Mouse (Mus musculus) erythroblast, embryonic 14.5 days (primary cell): ENCODE results near the gene Pigh. TPM values are rescaled to one million over a fixed set of nuclear protein-coding genes. Genes with fewer than 3 reads are reported as not detected.

Source experiments
- H3K27me3 ChIP-seq: 2 replicates; pipeline ENCODE4 v1.6.1; 2012; ENCODE audit warnings: inconsistent platforms; ENCODE audit not compliant: control insufficient read depth
- H3K36me3 ChIP-seq: 2 replicates; pipeline ENCODE4 v1.6.1; 2012; ENCODE audit warnings: mild to moderate bottlenecking, inconsistent platforms; ENCODE audit not compliant: control insufficient read depth
- H3K4me1 ChIP-seq: 2 replicates; pipeline ENCODE4 v1.6.1; 2012; ENCODE audit warnings: inconsistent platforms; ENCODE audit not compliant: control insufficient read depth
- H3K4me3 ChIP-seq: replicated peaks from 2 replicates; pipeline ENCODE3; 2012; ENCODE audit warnings: moderate library complexity, mild to moderate bottlenecking, inconsistent platforms
- H3K9me3 ChIP-seq: 2 replicates; pipeline ENCODE4 v1.6.1; 2012; ENCODE audit warnings: low read length, inconsistent platforms, mixed read lengths; ENCODE audit not compliant: control insufficient read depth
- GATA1 ChIP-seq: IDR thresholded peaks from 2 replicates; pipeline ENCODE4 v1.6.1; 2012; ENCODE audit warnings: low read length, inconsistent platforms, mixed read lengths
- TAL1 ChIP-seq: IDR thresholded peaks from 3 replicates; pipeline ENCODE4 v1.6.1; 2012; ENCODE audit warnings: low read length, inconsistent platforms, mixed read lengths
- polyA plus RNA-seq: library from polyadenylated mRNA; stranded (reverse); fragments of >175 nt; gene quantifications from 2 replicates; pipeline ENCODE4 v1.2.3, GENCODE M21; 2012

The Pigh gene
- polyA plus RNA-seq, 1 experiment = not detected

DNA sequence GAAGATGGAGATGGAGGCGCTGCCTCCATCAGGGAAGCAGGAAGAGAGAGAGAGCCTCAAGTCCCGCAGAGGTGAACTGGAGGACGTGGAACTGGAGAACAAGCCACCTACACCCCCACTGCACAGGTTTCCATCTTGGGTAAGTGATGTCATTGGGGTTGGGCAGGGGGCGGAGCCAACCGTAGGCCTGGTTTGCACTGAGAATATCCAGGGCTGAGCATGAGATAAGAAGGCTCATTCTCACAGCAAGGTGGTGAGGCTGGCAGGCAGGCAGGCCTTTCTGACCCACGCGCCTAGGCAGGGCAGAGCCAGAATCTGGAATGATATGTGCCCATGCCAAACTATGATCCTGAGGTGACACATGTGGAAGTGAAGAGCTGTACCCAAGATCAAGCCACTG is 34.2 kb downstream of the Pigh start:
- Histone ChIP-seq H3K36me3 (no peaks in the 10 kb centered on the region), H3K27me3 (no peaks in the 10 kb centered on the region), H3K4me3 (no peak overlapping the region), H3K4me1 (peaks cover 7% of the 10 kb centered on the region), H3K9me3 (no peaks in the 10 kb centered on the region)
- TF ChIP-seq GATA1 = no peak
- no peak for TF ChIP-seq TAL1

GRCm38 (mm10) chr12:79052073-79052472 is 37.4 kb downstream of the Pigh start:
- no peaks in the 10 kb centered on the region for H3K27me3 ChIP-seq
- no peak for TF ChIP-seq TAL1
- no peak for TF ChIP-seq GATA1
- H3K4me1 ChIP-seq = peaks cover 7% of the 10 kb centered on the region
- no peak overlapping the region for H3K4me3 ChIP-seq
- no peaks in the 10 kb centered on the region for H3K9me3 ChIP-seq
- no peaks in the 10 kb centered on the region for H3K36me3 ChIP-seq

DNA sequence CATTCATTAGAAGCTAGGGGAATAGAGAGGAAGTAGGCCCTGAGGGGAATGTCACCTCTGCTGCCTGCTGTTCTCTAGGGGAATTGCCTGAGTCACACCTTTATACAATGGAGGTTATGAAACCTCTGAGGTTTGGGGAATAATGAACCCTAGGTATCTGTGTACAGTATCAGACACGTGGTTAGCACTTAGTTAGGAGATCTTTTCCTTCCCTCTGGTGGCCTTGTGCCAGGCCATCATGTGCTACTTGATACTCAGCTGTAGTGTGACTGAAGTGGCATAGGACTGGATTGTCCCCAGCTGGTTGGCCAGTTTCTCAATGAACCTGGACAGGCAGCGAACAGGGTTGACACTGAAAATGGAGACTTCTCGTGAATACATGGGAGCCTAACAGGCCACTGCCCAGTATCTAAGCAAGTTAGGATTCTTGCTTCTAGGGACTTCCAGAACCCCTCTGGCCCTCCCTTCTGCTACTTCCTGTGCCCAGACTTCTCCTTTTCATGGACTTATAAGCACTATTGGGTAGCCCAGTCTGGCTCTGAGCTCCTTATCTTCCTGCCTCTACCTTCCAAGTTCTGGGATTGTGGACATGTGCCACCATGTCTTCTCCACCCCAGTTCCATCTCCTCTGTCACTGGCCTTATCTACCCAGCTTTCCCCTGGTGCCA is 38.8 kb downstream of the Pigh start:
- H3K4me1 ChIP-seq = peaks cover 7% of the 10 kb centered on the region
- H3K27me3 ChIP-seq = no peaks in the 10 kb centered on the region
- H3K36me3 ChIP-seq = no peaks in the 10 kb centered on the region
- no peak overlapping the region for H3K4me3 ChIP-seq
- TF ChIP-seq GATA1 (no peak), TAL1 (no peak)
- no peaks in the 10 kb centered on the region for H3K9me3 ChIP-seq

- Histone ChIP-seq H3K4me3 (no peak overlapping the region), H3K4me1 (no peaks in the 10 kb centered on the region; the same call in 1 of the 2 replicates), H3K27me3 (no peaks in the 10 kb centered on the region), H3K9me3 (no peaks in the 10 kb centered on the region), H3K36me3 (no peaks in the 10 kb centered on the region)
- TF ChIP-seq GATA1 = no peak
- no peak for TF ChIP-seq TAL1
Measured at GRCm38 (mm10) chr12:79049807-79050206, 39.6 kb downstream of the Pigh start.

GRCm38 (mm10) chr12:79048898-79049297 is 40.6 kb downstream of the Pigh start:
- Histone ChIP-seq H3K4me3 (no peak overlapping the region), H3K9me3 (no peaks in the 10 kb centered on the region), H3K36me3 (no peaks in the 10 kb centered on the region), H3K4me1 (no peaks in the 10 kb centered on the region; the same call in 1 of the 2 replicates), H3K27me3 (no peaks in the 10 kb centered on the region)
- no peak for TF ChIP-seq GATA1
- TF ChIP-seq TAL1 = no peak

GRCm38 (mm10) chr12:79047203-79047602 is 42.2 kb downstream of the Pigh start:
- no peaks in the 10 kb centered on the region for H3K27me3 ChIP-seq
- H3K9me3 ChIP-seq = no peaks in the 10 kb centered on the region
- no peaks in the 10 kb centered on the region for H3K4me1 ChIP-seq
- H3K36me3 ChIP-seq = no peaks in the 10 kb centered on the region
- TF ChIP-seq TAL1 (no peak), GATA1 (no peak)
- no peak overlapping the region for H3K4me3 ChIP-seq

GRCm38 (mm10) chr12:79046171-79046570 is 43.3 kb downstream of the Pigh start:
- Histone ChIP-seq H3K4me1 (peaks cover 4% of the 10 kb centered on the region; the same call in 1 of the 2 replicates), H3K36me3 (no peaks in the 10 kb centered on the region), H3K9me3 (no peaks in the 10 kb centered on the region), H3K4me3 (no peak overlapping the region), H3K27me3 (no peaks in the 10 kb centered on the region)
- no peak for TF ChIP-seq TAL1
- no peak for TF ChIP-seq GATA1

- TF ChIP-seq TAL1 (no peak), GATA1 (no peak)
- H3K36me3 ChIP-seq = no peaks in the 10 kb centered on the region
- H3K9me3 ChIP-seq = no peaks in the 10 kb centered on the region
- no peaks in the 10 kb centered on the region for H3K27me3 ChIP-seq
- no peak overlapping the region for H3K4me3 ChIP-seq
- peaks cover 4% of the 10 kb centered on the region; the same call in 1 of the 2 replicates for H3K4me1 ChIP-seq
Measured at GRCm38 (mm10) chr12:79044668-79045067, 44.8 kb downstream of the Pigh start.

- H3K9me3 ChIP-seq = no peaks in the 10 kb centered on the region
- H3K27me3 ChIP-seq = no peaks in the 10 kb centered on the region
- H3K36me3 ChIP-seq = no peaks in the 10 kb centered on the region
- H3K4me1 ChIP-seq = peaks cover 4% of the 10 kb centered on the region; the same call in 1 of the 2 replicates
- TF ChIP-seq TAL1 = no peak
- TF ChIP-seq GATA1 = no peak
- no peak overlapping the region for H3K4me3 ChIP-seq
Measured at GRCm38 (mm10) chr12:79041436-79041835, 48.0 kb downstream of the Pigh start.
